8 mouse cellular contexts compared by ENCODE assay signal in the genomic region with DNA sequence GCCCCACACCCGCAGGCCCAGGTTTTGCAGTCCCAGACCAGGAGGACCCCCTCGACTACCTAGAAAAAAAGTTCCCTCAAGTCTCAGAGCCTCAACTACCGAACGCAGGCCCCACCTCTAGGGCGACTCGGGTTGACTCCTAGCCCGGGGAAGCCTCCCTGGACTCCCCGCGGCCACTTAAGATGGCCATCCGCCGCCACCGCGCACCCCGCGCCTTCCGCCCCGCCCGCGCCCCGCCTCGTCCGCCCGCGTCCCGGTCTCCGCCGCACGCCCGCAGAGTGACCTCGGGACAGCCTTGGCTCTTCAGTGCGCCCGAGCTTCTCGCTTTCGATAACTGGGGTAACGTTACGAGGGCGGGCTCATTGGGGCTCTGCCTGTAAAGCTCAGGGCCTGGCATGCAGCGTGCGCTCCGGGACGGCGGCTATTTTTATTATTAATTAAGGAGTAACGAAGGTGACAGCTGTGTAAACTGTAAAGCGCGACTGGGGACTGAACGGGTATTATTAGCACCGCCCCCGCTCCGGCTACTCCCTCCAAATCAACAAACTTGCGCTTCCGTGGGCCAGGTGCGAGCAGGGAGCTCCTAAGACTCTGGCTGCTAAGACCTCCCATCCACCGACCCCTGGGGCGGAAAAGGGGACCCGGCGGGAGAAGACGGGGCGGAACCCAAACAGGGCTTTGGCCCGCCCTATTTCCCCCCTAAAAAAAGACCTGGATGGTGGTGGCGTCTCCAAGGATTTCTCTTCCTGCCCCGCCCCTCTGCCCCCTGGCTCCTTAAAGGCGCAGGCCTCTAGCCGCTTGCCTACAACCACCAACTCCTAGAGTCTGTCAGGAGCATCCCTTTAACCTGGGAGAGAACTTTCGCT. TPM values are rescaled to one million over a fixed set of nuclear protein-coding genes. Genes with fewer than 3 reads are reported as not detected.
DNase-seq lines count a peak whose midpoint lies in the region; ATAC-seq and TF ChIP-seq lines count a peak whose summit lies in the region.

A gene (minus strand): TSS at position 624 of the 866 bp plus-strand sequence.

- peak within 1 kb of the TSS; percentile 99 for H3K4me2 ChIP-seq in forebrain, postnatal 0 days (ENCODE audit: low read depth)
- peak within 1 kb of the TSS; percentile 76 for H3K4me2 ChIP-seq in lung, embryonic 14.5 days

- intact Hi-C loops in heart, postnatal 36 days (cut with DNase I): loop anchor here (2.0 to 5.0 kb wide), 2 partner anchors 57 to 161 kb away; no protein-coding TSS in a partner anchor

- H3K4me3 ChIP-seq in G1E (ENCODE audit: low read depth, low read length): peak within 1 kb of the TSS; percentile 80
- peak within 1 kb of the TSS; percentile 50 for H3K4me3 ChIP-seq in forebrain, postnatal 0 days (ENCODE audit: low read depth, low read length)
- peak within 1 kb of the TSS; percentile 65 for H3K4me3 ChIP-seq in layer of hippocampus, adult 2 months
- H3K4me3 ChIP-seq in lung, embryonic 14.5 days (ENCODE audit: low read depth, low read length): peak within 1 kb of the TSS; percentile 88

- H3K27ac ChIP-seq in forebrain, postnatal 0 days (ENCODE audit: low read depth, low read length): peak within 1 kb of the TSS; percentile 17
- peak within 1 kb of the TSS; percentile 90 for H3K27ac ChIP-seq in layer of hippocampus, adult 2 months
- H3K27ac ChIP-seq in lung, embryonic 14.5 days (ENCODE audit: low read depth): peak within 1 kb of the TSS; percentile 97

- no peak for TF ChIP-seq CTCF in G1E (IDR thresholded peaks at IDR 0.05; ENCODE audit: low read depth, low read length)
- peak; percentile 31 for TF ChIP-seq CTCF in forebrain, postnatal 0 days (IDR thresholded peaks at IDR 0.05; ENCODE audit: low read depth)
- peak; percentile 69 for TF ChIP-seq CTCF in layer of hippocampus, adult 2 months (conservative IDR thresholded peaks at IDR 0.05)
- peak; percentile 44 for TF ChIP-seq CTCF in lung, embryonic 14.5 days (IDR thresholded peaks at IDR 0.05; ENCODE audit: low read depth)

- peak; percentile 65 for DNase-seq in G1E (ENCODE audit: low spot score)
- DNase-seq in cerebellum, adult 11-12 months: peak; percentile 87
- DNase-seq in forebrain, postnatal 0 days: peak; percentile 72
- DNase-seq in heart, postnatal 36 days: peak; percentile 89 to 90
- DNase-seq in layer of hippocampus, adult 2 months (ENCODE audit: low spot score in 2 of 2): peak; percentile 59 to 60
- peak; percentile 92 for DNase-seq in lung, embryonic 14.5 days
- DNase-seq in ovary, adult 18-20 months (ENCODE audit: low spot score): peak; percentile 93
- peak; percentile 23 for DNase-seq in thymus, postnatal 25 days

- H3K4me1 ChIP-seq in G1E (ENCODE audit: insufficient read depth, low read depth, low read length): peaks cover 26% of the 10 kb centered on the region
- H3K4me1 ChIP-seq in forebrain, postnatal 0 days (ENCODE audit: insufficient read depth): no peaks in the 10 kb centered on the region
- peaks cover 10% of the 10 kb centered on the region; the same call in 1 of the 2 replicates for H3K4me1 ChIP-seq in lung, embryonic 14.5 days (ENCODE audit: insufficient read depth)

- 0 out of 2 replicates have a peak, but pooled peaks have one; percentile 29 for ATAC-seq in G1E (ENCODE audit: extremely low read depth, insufficient number of reproducible peaks, low FRiP score, poor library complexity, severe bottlenecking)
- peak; percentile 75 for ATAC-seq in forebrain, postnatal 0 days
- peak; percentile 88 for ATAC-seq in lung, embryonic 14.5 days (ENCODE audit: insufficient read depth)

- peaks cover 15% of the 10 kb centered on the region for H3K27me3 ChIP-seq in G1E (ENCODE audit: insufficient read depth, low read length)
- no peaks in the 10 kb centered on the region; the same call in 1 of the 2 replicates for H3K27me3 ChIP-seq in forebrain, postnatal 0 days (ENCODE audit: insufficient read depth, low read length)
- H3K27me3 ChIP-seq in lung, embryonic 14.5 days (ENCODE audit: insufficient read depth, low read length): no peaks in the 10 kb centered on the region

- peaks cover 25% of the 10 kb centered on the region for H3K36me3 ChIP-seq in G1E (replicated peaks)
- H3K36me3 ChIP-seq in forebrain, postnatal 0 days (ENCODE audit: insufficient read depth): no peaks in the 10 kb centered on the region
- H3K36me3 ChIP-seq in lung, embryonic 14.5 days (ENCODE audit: insufficient read depth): peaks cover 16% of the 10 kb centered on the region

- peak within 1 kb of the TSS; percentile 51 for H3K9ac ChIP-seq in forebrain, postnatal 0 days
- H3K9ac ChIP-seq in lung, embryonic 14.5 days: peak within 1 kb of the TSS; percentile 98

- no peaks in the 10 kb centered on the region for H3K9me3 ChIP-seq in G1E (replicated peaks)
- no peaks in the 10 kb centered on the region for H3K9me3 ChIP-seq in forebrain, postnatal 0 days (ENCODE audit: low read length)
- no peaks in the 10 kb centered on the region for H3K9me3 ChIP-seq in lung, embryonic 14.5 days (ENCODE audit: low read depth, low read length)

- WGBS in forebrain, postnatal 0 days: 2% methylated on average over 64 of the region's 64 CpGs
- under 1% methylated on average over 64 of the region's 64 CpGs for WGBS in lung, embryonic 14.5 days

RNA-seq across cellular contexts. Expression of the gene that starts here (rescaled TPM):
- total RNA-seq in G1E (2014; fragmentation: Nextera tagmentation): 31.6 and 55.6 TPM in 2 replicates
- total RNA-seq in G1E (2017): 41.0 and 43.2 TPM in 2 replicates
- 54.1 and 62.2 TPM in 2 replicates for polyA plus RNA-seq in G1E (2012)
- total RNA-seq in forebrain, postnatal 0 days (2014; rRNA removed): 14.7 and 15.4 TPM in 2 replicates
- 6.6 and 9.6 TPM in 2 replicates for polyA plus RNA-seq in forebrain, postnatal 0 days (2015; fragmentation: Nextera tagmentation; extraction: Ambion mirVana)
- total RNA-seq in heart, postnatal 36 days (2021): 100 to 1,000 TPM; 130 to 163 TPM
- 10 to 100 TPM; 26.7 to 28.4 TPM for total RNA-seq in layer of hippocampus, adult 2 months (2021)
- 35.6 and 37.4 TPM in 2 replicates for polyA plus RNA-seq in lung, embryonic 14.5 days (2014; fragmentation: Nextera tagmentation; extraction: Ambion mirVana)

Comparison
In these comparisons a context has a peak if more than half of its experiments do, and no peak if none do; other contexts are left out.
1. Peak in every context shown above with its lines: DNase-seq, ATAC-seq, H3K4me3 ChIP-seq and H3K27ac ChIP-seq.
2. ATAC-seq: peak in every context shown above with its lines; median percentile 88 in lung, embryonic 14.5 days; 75 in forebrain, postnatal 0 days; 29 in G1E.
3. DNase-seq: peak in every context shown above with its lines; median percentile 93 in ovary, adult 18-20 months; 92 in lung, embryonic 14.5 days; 90 in heart, postnatal 36 days; 87 in cerebellum, adult 11-12 months; 72 in forebrain, postnatal 0 days; 65 in G1E; 60 in layer of hippocampus, adult 2 months; 23 in thymus, postnatal 25 days.
4. H3K27ac ChIP-seq: peak in every context shown above with its lines; median percentile 97 in lung, embryonic 14.5 days; 90 in layer of hippocampus, adult 2 months; 17 in forebrain, postnatal 0 days.